Mouse (Mus musculus): ENCODE results near the gene Rbks.
A peak's percentile ranks its signal among the peaks of the same experiment; 100 is the strongest.

Rbks gene

DNA sequence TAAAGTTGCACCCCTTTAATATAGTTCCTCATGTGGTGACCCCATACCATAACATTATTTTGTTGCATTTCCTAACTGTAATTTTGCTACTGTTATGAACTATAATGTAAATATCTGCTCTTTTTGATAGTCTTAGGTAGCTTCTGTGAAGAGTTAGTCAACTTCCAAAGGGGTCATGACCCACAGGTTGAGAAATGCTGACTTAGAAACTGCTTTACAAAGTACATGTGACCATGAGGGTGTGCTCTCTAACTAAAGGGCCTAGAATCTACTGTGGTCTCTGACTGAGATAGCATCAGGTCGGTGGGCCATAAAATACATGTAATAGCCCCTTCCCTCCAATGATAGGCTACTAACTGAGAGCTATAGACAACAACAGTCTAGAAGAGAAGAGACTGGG is 19.4 kb downstream of the Rbks start:
- DNase-seq (ENCODE audit: low spot score) = no peak

DNA sequence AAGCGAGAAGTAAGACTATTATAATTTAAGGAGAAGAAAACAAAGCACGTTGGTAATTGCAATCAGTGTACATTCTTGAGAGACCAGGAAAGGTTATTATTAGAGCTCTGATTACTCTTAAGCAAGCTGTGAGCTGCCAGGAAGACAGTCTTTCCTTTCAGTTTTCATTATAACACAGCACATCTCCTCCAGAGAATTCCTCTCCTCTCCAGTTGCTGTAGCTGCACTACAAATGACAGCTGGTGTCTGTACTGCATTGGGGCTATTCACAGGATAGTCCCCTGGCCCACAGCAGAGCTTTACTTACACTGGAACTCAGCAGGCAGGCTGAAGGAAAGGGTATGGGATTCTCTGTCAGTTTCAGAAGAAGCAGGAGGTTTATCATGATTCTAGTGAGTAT is 24.0 kb downstream of the Rbks start:
- DNase-seq (ENCODE audit: low spot score) = no peak

DNA sequence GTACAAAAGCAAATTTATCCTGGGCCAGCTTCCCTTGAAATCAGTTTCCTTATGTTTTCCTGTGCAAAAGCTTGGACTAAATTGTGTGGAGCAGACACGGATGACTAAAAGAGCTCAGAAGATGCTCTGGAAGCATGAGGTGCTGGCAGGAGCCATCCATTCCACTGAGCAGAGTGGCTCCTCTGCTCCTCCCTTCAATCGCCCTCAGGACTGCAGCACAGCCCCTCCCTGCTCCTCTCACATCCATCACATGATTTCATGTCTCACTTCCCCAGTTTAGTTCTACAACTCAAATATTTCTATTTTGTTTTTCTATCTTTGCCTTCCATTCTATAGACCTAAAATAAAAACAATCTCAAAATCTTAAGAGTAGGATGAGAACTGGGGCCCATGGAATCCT is 26.3 kb downstream of the Rbks start:
- no peak for DNase-seq (ENCODE audit: low spot score)

DNA sequence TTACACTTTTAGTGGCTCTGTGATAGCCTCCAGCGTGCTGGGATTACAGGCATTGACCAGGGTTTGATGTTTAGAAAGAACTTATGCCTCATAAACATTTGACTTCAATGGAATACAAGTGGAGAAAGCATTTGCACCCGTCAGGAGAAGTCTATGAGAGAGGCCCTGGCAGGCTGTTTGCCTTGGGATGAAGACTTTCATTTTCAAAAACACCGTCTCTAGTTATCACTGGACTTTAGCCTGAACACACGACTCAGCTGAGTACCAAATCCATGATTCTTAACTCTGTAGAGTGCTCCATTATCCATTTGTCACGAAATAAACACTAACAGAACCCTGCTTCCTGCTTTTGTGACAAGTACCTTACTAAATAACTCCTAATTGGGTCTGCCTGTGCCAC is 27.4 kb downstream of the Rbks start:
- no peak for DNase-seq (ENCODE audit: low spot score)

DNA sequence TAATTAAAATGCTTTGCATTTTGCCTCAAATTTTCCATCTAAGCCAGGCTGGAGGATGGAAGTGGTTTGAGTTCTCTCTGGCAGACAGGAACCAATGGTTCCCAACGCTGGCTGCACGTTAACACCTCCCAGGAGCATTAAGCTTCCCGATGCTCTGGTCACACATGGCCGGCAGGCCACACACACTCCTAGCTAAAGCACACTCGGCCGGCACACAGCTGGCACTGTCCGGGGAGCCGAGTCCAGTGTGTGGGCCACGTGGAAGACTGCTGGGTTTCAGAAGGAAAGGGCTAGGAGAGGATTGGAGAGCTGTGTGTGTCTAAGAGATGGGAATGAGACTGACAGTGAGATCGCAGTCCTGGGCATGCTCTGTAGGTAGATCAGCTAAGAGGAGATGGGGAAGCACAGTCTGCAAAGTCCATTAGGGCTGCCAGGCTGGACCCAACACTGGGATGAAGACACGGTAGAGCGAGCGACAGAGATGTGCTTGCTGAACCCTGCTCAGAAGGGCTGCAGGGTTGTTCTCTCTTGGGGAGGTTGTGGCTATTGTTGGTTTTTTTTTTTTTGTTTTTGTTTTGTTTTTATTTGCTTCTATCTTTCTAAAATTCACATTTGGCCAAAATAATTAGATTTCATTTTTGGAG is 29.0 kb downstream of the Rbks start:
- DNase-seq (ENCODE audit: low spot score) = no peak

DNA sequence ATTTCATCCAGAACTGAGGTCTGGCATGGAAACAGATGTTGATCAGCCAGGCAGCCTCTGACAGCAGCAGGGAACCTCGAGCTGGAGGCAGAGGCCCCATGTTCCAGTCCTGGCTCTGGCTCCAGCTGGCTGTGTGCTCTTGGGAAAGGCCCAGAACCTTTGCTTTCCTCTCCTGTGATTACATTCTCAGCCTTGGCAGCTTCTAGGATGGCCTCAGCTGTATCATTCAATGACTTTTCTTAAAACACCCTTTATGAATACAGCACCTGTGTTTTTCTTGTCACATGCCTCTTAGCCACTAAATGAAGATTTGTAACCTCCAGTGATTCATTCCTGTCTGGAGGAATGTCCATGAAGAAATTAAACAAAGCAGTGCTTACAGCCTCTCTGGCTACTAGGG is 31.3 kb downstream of the Rbks start:
- no peak for DNase-seq (ENCODE audit: low spot score)

DNA sequence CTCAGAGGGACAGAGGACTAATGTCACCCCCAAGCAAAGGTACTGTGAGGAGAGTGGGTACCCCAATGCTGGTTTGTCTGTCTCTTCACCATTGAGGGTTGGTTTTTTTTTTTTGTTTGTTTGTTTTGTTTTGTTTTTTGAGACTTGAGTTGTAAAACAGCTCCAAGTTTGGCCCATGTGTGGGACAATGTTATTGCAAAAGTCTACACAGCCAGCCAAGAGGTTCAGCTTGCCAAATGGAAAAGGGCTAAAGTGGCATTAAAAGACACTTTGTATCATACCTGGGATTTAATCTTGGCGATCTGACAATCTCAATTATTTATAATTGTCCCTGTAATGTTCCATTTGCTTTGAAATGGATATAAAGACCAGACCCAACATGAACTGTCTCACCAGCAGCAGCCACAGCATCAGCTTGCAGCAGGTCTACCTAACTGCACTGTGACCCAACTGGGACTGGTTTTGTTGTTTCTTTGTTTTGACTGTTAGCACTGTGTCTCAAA is 41.7 kb downstream of the Rbks start:
- DNase-seq (ENCODE audit: low spot score) = no peak

DNA sequence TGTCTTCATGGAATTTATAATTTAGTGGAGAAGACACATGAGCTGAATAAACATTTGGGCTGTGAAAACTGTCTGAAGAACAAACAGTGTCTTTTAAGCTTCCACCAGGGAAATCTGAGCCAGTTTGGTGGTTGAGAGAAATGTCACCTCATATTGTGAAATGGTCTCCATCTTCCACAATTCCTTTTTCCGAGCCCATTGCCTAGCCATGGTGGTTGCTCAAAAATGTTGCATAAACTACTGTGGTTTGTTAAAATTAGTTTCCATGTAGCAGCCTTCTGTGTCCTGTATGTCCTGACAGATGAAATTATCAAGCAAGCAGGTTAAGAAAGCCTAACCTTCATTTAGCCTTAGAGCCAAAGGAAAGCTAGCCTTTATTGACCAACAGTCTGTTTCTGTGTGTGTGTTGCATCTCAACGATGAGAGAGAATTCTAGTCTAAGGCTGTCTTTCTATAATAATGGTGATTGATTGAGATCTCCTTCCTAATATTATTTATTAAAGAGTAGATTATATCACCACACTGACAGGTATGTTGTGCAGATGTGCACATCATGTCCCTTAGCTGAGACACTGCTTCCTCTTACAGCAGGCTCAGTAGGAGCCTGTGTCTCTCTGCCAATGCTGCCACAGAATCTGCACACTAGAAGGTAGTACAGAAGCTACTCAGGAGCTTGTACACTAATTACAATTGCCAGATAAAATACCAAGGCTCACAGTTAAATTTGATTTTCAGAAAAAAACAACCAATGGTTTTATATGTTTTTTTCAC is 46.7 kb downstream of the Rbks start:
- no peak for DNase-seq (ENCODE audit: low spot score)

DNA sequence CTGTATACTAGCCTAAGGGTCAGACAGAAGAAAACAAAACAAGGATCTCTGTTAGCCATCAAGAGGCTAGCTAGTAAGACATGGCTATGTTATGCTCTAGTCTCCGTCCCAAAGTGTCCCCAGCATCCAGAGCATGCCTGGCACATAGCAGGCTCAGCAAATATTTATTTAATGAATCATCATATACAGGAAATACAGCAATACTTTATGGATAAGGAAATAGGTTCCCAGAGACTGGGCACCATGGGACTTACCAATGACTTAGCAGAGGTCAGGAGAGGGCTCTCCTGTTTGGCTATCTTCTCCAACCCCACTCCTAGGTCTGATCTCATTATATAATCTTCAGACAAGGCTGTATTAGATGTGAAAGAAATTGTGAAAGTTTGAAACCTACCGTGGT is 50.1 kb downstream of the Rbks start:
- no peak for DNase-seq (ENCODE audit: low spot score)

DNA sequence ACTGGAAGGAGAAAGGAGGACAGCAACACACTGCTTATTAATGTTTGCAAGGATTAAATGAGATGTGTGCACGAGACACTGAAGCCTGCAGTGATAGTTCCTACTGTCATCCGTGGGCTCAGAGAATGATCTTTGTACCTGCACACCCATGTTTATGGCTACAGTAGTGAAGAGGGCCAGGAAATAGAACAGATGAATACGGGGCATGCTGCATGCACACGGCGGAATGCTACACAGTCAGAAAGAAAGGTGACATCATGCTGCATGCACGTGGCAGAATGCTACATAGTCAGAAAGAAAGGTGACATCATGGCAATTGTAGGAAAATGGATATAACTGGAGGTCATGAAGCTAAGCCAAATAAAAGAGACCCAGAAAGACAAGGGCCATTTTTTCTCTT is 50.9 kb downstream of the Rbks start:
- no peak for DNase-seq (ENCODE audit: low spot score)

DNA sequence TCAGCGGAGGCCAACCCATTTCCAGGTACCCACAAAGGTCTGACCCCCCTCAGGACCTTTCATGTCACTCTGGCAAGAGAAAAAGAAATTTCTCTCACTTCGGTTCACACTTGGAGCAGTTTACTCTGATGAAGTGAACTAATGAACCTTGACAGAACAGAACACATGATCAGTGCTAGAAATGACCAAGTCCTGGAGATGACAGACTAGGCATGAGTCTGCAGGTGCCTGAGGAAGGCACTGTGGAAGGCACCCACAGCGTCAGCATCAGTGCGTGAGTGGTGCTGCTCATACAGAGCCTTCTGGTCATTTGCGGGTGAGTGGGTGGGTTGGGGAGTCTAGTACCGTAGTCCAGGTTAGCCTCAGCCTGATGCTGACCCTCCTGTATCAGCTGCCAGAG is 51.6 kb downstream of the Rbks start:
- DNase-seq (ENCODE audit: low spot score) = no peak

DNA sequence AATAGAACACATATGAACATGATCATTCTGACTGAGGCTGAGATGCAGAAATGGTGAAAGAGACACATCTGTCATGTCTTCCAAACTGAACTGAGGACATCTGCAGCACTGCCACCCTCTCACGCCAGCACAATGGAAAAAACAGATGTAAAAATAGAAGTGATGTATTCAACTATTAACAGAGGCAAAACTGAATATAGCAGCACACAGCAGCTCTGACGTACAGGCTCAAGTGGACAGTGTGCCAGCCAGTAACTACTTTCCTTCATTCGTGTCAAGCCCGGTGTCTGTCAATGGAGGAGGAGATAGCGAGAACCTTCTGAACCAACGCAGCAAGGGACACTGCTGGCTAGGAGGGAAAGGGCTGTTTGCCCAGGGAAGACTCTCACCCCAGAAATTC is 52.6 kb downstream of the Rbks start:
- DNase-seq (ENCODE audit: low spot score) = no peak

DNA sequence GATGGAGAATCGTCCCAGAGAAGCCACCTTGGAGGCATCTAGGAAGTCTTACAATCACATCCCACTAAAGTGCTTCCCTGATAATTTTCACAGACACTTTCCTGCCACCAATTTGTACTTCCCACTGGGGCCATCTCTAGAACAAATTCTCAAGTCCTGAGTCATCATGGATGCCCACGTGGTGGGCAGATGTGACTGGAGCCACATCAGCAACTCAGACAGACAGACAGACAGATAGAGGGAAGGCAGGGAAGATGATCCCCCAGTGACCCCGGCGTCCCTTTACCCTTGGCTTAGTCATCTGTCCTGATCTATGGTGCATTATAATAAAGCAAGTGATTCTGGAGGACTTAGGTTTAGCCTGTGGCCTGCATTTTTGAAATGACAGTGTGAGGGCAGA is 53.2 kb downstream of the Rbks start:
- no peak for DNase-seq (ENCODE audit: low spot score)

DNA sequence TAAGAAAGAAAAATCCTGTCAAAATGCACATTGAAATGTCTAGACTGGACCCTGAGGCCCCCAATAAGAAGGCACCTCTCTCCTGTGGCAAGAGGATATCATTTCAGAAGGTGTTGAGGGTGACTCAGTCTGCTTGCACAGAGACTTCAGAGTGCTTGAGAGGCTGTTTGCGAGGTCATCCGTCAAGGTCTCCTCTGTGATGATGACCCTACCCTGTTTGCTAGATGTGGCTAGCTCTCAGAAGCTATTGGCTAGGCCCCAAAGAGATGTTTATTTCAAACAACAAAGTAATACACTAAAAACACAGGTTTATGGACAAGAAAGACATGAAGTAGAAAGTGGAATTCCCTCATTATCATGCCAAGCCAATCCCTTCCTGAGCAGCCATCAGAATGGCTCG is 55.1 kb downstream of the Rbks start:
- DNase-seq (ENCODE audit: low spot score) = no peak

DNA sequence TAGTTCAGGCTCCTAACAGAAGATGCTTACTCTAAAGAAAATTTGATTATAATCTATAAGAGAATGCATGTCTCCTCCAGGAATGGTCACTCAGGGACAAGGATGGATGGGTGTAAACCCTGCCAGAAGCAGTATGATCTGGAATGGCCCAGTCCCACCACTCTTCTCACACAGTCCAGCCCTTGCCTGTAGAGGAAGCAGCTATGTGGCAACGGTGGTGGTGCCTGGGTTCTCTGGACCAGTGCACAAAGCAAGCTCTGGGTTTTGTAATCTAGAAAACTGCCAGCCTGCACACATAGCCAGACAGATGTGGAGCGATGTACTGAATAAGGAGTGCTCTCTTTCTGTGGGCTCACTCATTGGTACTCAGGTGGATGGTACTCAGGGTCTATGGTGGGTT is 56.9 kb downstream of the Rbks start:
- no peak for DNase-seq (ENCODE audit: low spot score)

DNA sequence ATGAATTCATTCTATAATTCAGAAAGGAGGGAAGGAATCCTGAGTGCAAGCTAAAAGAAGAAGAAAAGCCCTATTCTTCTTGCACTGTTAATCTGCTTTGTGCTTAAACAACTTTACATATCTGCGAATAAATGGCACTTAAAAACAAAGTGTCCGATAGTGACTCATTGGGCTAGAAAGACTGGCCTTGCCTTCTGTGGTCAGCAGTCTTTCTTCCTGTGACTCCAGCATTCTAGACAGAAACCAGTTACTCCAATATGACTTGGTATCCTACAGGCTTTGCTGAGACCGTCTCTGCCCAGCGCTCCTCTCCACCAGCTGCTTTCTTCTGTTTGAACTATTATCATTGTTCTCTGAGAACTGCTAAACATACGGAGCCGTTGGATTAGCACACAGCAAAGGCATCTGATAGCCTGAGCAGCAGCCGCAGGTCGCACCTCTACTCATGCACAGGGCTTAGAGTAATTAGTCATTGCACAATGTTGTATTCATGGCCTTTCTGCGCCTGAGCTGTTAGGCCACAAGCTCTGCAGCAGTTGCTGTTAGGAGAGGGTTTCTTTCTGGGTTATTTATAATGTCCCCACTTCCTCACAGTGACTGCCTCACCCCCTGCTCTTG is 60.7 kb downstream of the Rbks start:
- DNase-seq (ENCODE audit: low spot score) = no peak

DNA sequence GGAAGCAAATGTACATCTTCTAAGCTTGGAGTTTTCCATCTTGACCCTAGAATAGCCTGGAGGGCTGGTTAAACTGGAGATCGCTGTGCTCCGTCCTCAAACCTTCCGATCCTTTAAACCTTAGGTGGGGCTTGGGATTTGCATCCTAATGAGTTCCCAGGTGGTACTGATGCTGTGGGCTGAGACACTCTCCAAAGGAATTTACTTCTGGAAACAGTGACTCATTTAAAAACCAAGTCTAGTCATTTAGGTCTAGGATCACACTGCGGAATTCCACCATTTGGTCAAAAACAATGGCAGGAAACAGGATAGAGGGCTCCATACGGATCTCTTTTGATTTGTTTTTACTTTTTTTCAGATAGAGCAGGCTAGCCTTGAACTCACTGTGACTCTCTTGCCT is 62.7 kb downstream of the Rbks start:
- DNase-seq (ENCODE audit: low spot score) = no peak

DNA sequence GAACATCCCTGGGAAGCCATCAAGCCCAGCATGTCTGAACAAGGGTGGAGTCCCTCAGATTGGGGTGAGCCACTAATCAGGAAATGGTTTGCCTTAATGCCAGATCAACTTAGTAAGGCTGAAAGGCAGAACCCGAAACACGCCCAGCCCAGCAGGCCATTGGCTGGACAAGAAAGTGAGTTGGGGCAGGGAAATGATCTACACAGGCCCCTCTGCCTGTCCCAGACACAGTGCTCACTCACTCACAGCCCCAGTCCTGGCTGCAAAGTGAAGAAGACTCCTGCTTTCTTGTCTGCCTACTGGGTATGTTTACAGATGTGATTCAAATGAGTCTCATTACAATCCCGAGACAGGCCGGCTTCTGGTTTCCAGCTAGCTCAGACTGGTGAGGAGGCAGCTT is 63.3 kb downstream of the Rbks start:
- no peak for DNase-seq (ENCODE audit: low spot score)

DNA sequence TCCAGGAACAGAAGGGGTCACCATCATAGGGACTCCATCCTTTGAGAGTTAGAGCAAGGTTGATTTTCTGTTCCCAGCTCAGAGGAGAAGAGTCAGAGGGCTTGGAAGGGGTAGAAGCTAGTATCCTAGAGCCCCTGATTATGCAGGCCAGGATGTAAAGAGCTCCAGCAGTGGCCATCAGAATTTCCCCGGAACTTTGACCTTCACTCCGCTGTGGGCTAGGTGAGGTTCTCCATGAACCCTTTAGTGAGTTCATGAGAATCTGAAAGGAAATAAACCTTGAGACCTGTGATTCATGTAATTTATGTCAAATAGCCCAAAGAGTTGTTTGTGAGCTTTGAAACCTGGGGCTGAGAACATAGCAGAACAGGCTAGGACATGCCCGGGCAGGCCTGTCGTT is 66.3 kb downstream of the Rbks start:
- DNase-seq (ENCODE audit: low spot score) = peak; percentile 28

DNA sequence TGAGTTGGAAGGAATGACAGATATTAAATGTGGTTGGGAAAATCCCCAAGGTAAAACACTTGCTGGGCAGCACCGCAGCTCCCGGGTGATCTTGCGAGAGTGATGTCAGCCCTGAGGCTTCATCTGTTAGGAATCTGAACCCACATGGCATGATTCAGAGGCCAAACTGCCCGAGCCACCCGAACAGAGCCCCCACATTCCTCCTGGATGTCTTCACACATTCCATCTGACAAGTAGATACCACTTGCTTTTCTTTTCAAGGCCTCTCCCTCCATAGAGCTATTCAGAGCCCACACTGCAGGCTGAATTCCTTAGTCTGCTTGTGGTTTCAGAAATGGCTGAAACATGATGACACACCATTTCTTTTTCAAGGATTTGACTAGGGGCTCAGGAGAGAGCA is 67.4 kb downstream of the Rbks start:
- DNase-seq (ENCODE audit: low spot score) = peak; percentile 60

DNA sequence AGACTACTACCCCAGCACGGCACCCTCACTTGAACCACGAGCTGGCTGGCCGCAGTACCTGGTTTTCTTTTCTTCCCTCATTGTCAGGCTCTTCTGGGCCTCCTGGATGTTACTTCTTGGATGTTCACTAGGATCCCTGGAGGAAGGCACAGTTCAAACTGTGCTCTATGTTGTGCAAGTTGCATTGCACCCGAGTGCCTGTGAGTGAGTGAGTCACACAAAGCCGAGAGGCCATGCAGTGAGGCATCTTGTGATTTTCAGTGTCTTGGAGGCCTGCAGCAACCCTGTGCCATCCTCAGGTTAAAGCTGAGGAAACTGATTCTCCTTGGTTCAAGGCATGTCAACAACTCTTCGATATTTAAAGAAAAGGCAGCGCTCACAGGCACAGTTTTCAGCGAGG is 68.9 kb downstream of the Rbks start:
- DNase-seq (ENCODE audit: low spot score) = no peak

DNA sequence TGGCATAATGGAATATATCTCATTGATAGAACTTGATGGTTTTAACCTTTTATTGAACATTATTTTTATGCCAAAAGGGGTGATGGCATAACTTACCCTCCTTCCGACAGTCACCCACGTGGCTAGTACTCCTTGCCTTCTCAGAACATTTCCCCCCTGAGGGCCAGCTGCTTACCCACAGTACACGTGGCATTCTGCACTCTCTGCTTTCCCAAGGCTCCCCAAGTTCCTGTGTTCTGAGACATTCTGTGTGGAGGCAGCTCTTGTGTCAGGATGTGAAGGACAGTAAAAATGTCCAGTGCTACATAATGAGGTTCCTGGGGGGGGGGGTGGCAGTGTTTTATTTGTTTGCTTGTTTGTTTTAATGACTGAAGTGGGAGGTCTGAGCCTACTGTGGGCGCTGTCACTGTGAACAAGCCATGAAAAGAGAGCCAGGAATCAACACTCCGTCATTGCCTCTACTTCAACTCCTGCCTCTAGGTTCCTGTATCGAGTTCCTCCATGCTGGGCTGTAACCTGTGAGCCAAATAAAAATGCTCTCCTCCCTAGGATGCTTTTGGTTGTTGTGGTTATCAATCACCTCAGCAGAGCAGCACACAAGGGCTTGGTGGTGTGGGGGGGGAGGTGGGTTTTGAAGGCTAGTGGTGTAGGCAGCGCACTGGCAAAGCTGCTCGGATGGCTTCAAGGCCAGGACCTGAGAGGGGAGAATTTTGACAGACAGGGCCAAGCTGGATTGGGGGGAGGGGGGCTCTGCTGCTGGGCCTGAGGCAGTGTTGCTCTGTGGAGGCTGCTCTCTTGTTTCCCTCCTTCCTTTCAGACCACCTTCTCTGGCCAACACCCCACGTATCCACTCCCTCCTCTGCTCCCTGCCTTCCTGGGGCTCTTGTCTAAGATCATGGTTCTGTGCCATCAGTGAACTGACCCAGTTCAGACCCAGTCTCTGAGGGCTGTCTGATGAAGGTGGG is 69.6 kb downstream of the Rbks start:
- DNase-seq (ENCODE audit: low spot score) = no peak

Data from urinary bladder, postnatal 14 days (tissue).